Mouse (Mus musculus) midbrain, embryonic 12.5 days (tissue): Measurements from ENCODE around the gene Sema3b. TPM values are rescaled to one million over a fixed set of nuclear protein-coding genes. Genes with fewer than 3 reads are reported as not detected.

ENCODE experiments used
- polyA plus RNA-seq: library from polyadenylated mRNA; unstranded; fragments of >200 nt; fragmentation: Nextera tagmentation; extraction: Ambion mirVana; gene quantifications from 2 replicates; pipeline ENCODE4 v1.2.1, GENCODE M21; 2016

Sema3b gene
- polyA plus RNA-seq, 1 experiment from 2014 or later: 3.2 TPM

Other genes starting within 250 kb of the Sema3b start
- 3.7 and 4.1 TPM in 2 replicates for gene Cacna2d2, start 209.6 kb downstream of the Sema3b start, polyA plus RNA-seq
- 43.6 TPM in 2 replicates for gene Tmem115, start 75.3 kb downstream of the Sema3b start, polyA plus RNA-seq
- 19.3 and 19.4 TPM in 2 replicates for gene Cyb561d2, start 67.0 kb downstream of the Sema3b start, polyA plus RNA-seq
- gene Nprl2, start 67.0 kb downstream of the Sema3b start, polyA plus RNA-seq: 48.1 and 48.4 TPM in 2 replicates
- 1.1 and 2.6 TPM in 2 replicates for gene Zmynd10, start 61.9 kb downstream of the Sema3b start, polyA plus RNA-seq
- gene Rassf1, start 57.7 kb downstream of the Sema3b start, polyA plus RNA-seq: 43.6 and 48.9 TPM in 2 replicates
- gene Tusc2, start 46.0 kb downstream of the Sema3b start, polyA plus RNA-seq: 90.1 and 95.0 TPM in 2 replicates
- 112 and 116 TPM in 2 replicates for gene Hyal2, start 41.3 kb downstream of the Sema3b start, polyA plus RNA-seq
- 9.0 and 10.1 TPM in 2 replicates for gene Hyal1, start 32.3 kb downstream of the Sema3b start, polyA plus RNA-seq
- 14.5 and 14.7 TPM in 2 replicates for gene Naa80, start 30.3 kb downstream of the Sema3b start, polyA plus RNA-seq
- 0.41 and 1.1 TPM in 2 replicates for gene Hyal3, start 28.4 kb downstream of the Sema3b start, polyA plus RNA-seq
- 20.1 and 21.1 TPM in 2 replicates for gene Ifrd2, start 21.6 kb downstream of the Sema3b start, polyA plus RNA-seq
- 635 and 641 TPM in 2 replicates for gene Gnai2, start 26.1 kb upstream of the Sema3b start, polyA plus RNA-seq
- 13.9 and 14.8 TPM in 2 replicates for gene Slc38a3, start 60.3 kb upstream of the Sema3b start, polyA plus RNA-seq
- gene Gnat1, start 70.5 kb upstream of the Sema3b start, polyA plus RNA-seq: 1.9 and 2.7 TPM in 2 replicates
- 30.6 and 33.7 TPM in 2 replicates for gene Sema3f, start 101.2 kb upstream of the Sema3b start, polyA plus RNA-seq
- gene Rbm5, start 161.8 kb upstream of the Sema3b start, polyA plus RNA-seq: 266 and 271 TPM in 2 replicates